Mouse (Mus musculus): ENCODE results near the gene Emid1.

- TF ChIP-seq CTCF (IDR thresholded peaks at IDR 0.05; ENCODE audit: low read depth): peak; percentile 65
- no peak for TF ChIP-seq EP300 (optimal IDR thresholded peaks at IDR 0.05)
Observed at GRCm38 (mm10) chr11:5091706-5092105, 60.4 kb downstream of the Emid1 start.
